Mouse (Mus musculus) heart, embryonic 11.5 days (tissue): ENCODE results near the gene Tmem245. TPM values are rescaled to one million over a fixed set of nuclear protein-coding genes. Genes with fewer than 3 reads are reported as not detected.

Experiments
- ATAC-seq: fragments of 200-750 bp; cut with Nextera tagmentation; replicated peaks from 2 replicates; pipeline ENCODE4 v1.8.0; 2017; ENCODE audit warnings: moderate library complexity; ENCODE audit not compliant: insufficient number of reproducible peaks, low FRiP score, low TSS enrichment
- H3K27ac ChIP-seq: fragments of 300-500 bp; sonication (generic); 2 replicates; pipeline ENCODE4 v1.5.1; 2014; ENCODE audit warnings: mild to moderate bottlenecking, low read depth, low read length
- H3K27me3 ChIP-seq: fragments of 300-500 bp; sonication (generic); 2 replicates; pipeline ENCODE4 v1.6.1; 2014; ENCODE audit warnings: mild to moderate bottlenecking, low read length, mixed read lengths; ENCODE audit not compliant: control insufficient read depth, insufficient read depth
- H3K36me3 ChIP-seq: fragments of 300-500 bp; sonication (generic); 2 replicates; pipeline ENCODE4 v1.6.1; 2014; ENCODE audit warnings: mild to moderate bottlenecking, low read length, moderate library complexity, mixed read lengths; ENCODE audit not compliant: control insufficient read depth, insufficient read depth
- H3K4me1 ChIP-seq: fragments of 300-500 bp; sonication (generic); 2 replicates; pipeline ENCODE4 v1.6.1; 2014; ENCODE audit warnings: low read length; ENCODE audit not compliant: control insufficient read depth, insufficient read depth
- H3K4me2 ChIP-seq: fragments of 300-500 bp; sonication (generic); 2 replicates; pipeline ENCODE4 v1.6.1; 2014; ENCODE audit warnings: mild to moderate bottlenecking, moderate library complexity
- H3K4me3 ChIP-seq: fragments of 300-500 bp; sonication (generic); 2 replicates; pipeline ENCODE4 v1.5.1; 2014; ENCODE audit warnings: low read depth, low read length
- H3K9ac ChIP-seq: fragments of 300-500 bp; sonication (generic); 2 replicates; pipeline ENCODE4 v1.6.1; 2014; ENCODE audit warnings: mild to moderate bottlenecking, low read depth, low read length, moderate library complexity
- H3K9me3 ChIP-seq: fragments of 300-500 bp; sonication (generic); replicated peaks from 2 replicates; pipeline ENCODE4 v1.6.1; 2016; ENCODE audit warnings: low read length; ENCODE audit not compliant: control insufficient read depth
- WGBS: fragments of 180-500 bp; shearing (Covaris S2); extraction: QIAGEN DNeasy Blood & Tissue Kit; methylation state at CpG from one replicate; pipeline ENCODE4 v1.1.7; 2014; ENCODE audit not compliant: insufficient replicate concordance; 5-methylcytosine and 5-hydroxymethylcytosine counted together
- polyA plus RNA-seq: library from polyadenylated mRNA; unstranded; fragments of >200 nt; fragmentation: Nextera tagmentation; extraction: Ambion mirVana; gene quantifications from 2 replicates; pipeline ENCODE4 v1.2.1, GENCODE M21; 2014

Tmem245 gene
- polyA plus RNA-seq, 1 experiment from 2014 or later, result 9.7 TPM

GRCm38 (mm10) chr4:56850724-56851123, 96.5 kb downstream of the Tmem245 start:
- Histone ChIP-seq H3K9me3 (no peaks in the 10 kb centered on the region), H3K27ac (peak overlapping the region; percentile 35; the same call in 1 of the 2 replicates), H3K4me2 (peak overlapping the region; percentile 25; the same call in 1 of the 2 replicates), H3K27me3 (no peaks in the 10 kb centered on the region), H3K36me3 (no peaks in the 10 kb centered on the region), H3K4me3 (no peak overlapping the region), H3K4me1 (peaks cover 5% of the 10 kb centered on the region; the same call in 1 of the 2 replicates), H3K9ac (no peak overlapping the region)
- 9% methylated on average over 6 of the region's 6 CpGs for WGBS
- peak; percentile 61; the same call in 1 of the 2 replicates for ATAC-seq

- H3K4me3 ChIP-seq, result no peak overlapping the region
- H3K4me2 ChIP-seq, result no peak overlapping the region
- peaks cover 4% of the 10 kb centered on the region; the same call in 1 of the 2 replicates for H3K36me3 ChIP-seq
- H3K9me3 ChIP-seq, result no peaks in the 10 kb centered on the region
- no peak for ATAC-seq
- H3K27ac ChIP-seq, result no peak overlapping the region
- H3K27me3 ChIP-seq, result no peaks in the 10 kb centered on the region
- peaks cover 5% of the 10 kb centered on the region; the same call in 1 of the 2 replicates for H3K4me1 ChIP-seq
- H3K9ac ChIP-seq, result no peak overlapping the region
- WGBS, result 87% methylated on average over 6 of the region's 6 CpGs
Measured at GRCm38 (mm10) chr4:56848044-56848443, 99.2 kb downstream of the Tmem245 start.

- Histone ChIP-seq H3K27ac (no peak overlapping the region), H3K9me3 (no peaks in the 10 kb centered on the region), H3K36me3 (peaks cover 4% of the 10 kb centered on the region; the same call in 1 of the 2 replicates), H3K4me1 (peaks cover 5% of the 10 kb centered on the region; the same call in 1 of the 2 replicates), H3K4me2 (no peak overlapping the region), H3K27me3 (no peaks in the 10 kb centered on the region), H3K4me3 (no peak overlapping the region), H3K9ac (no peak overlapping the region)
- no peak for ATAC-seq
- WGBS, result 93% methylated on average over 3 of the region's 3 CpGs
Measured at GRCm38 (mm10) chr4:56847400-56847799, 99.8 kb downstream of the Tmem245 start.

GRCm38 (mm10) chr4:56845896-56846533, 101.2 kb downstream of the Tmem245 start:
- no peak for ATAC-seq
- no peak overlapping the region for H3K9ac ChIP-seq
- peaks cover 4% of the 10 kb centered on the region; the same call in 1 of the 2 replicates for H3K36me3 ChIP-seq
- H3K4me2 ChIP-seq, result no peak overlapping the region
- no peaks in the 10 kb centered on the region for H3K27me3 ChIP-seq
- no peak overlapping the region for H3K27ac ChIP-seq
- peaks cover 3% of the 10 kb centered on the region; the same call in 1 of the 2 replicates for H3K4me1 ChIP-seq
- WGBS, result 52% methylated on average over 12 of the region's 12 CpGs
- H3K9me3 ChIP-seq, result no peaks in the 10 kb centered on the region
- H3K4me3 ChIP-seq, result no peak overlapping the region

DNA sequence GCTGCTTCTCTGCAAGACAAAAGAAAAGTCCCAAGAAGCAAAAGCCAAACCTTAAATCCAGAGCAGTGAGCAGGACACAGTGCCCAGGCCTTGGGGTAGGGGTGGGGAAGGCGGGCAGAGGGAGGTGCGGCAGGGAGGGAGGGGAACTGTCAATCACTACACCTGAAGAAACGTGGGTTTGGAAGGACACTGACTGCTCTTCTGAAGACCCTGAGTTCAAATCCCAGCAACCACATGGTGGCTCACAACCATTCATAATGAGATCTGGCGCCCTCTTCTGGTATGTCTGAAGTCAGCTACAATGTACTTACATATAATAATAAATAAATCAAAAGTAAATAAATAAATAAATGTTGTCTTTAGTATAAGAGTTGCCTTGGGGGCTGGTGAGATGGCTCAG, 102.3 kb downstream of the Tmem245 start:
- Histone ChIP-seq H3K27me3 (no peaks in the 10 kb centered on the region), H3K4me2 (no peak overlapping the region), H3K4me1 (peaks cover 3% of the 10 kb centered on the region; the same call in 1 of the 2 replicates), H3K36me3 (peaks cover 4% of the 10 kb centered on the region; the same call in 1 of the 2 replicates), H3K4me3 (no peak overlapping the region), H3K27ac (no peak overlapping the region), H3K9ac (no peak overlapping the region), H3K9me3 (no peaks in the 10 kb centered on the region)
- no peak for ATAC-seq
- 85% methylated on average over 4 of the region's 4 CpGs for WGBS

DNA sequence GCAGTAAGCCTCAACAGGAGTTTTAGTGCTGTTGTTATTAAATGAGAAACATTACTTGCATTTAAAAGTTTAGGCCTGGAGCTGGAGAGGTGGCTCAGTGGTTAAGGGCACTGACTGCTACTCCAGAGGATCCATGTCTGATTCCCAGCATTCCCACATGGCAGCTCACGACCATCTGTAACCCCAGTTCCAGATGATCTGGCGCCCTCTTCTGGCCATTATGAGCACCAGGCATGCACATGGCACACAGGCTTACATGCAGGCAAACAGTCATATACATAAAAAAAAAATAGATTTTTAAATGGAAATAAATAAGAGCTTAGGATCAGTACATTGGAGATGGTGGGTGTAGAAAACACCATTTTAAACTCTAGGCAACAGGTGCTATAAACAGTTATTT, 103.3 kb downstream of the Tmem245 start:
- 88% methylated on average over 2 of the region's 2 CpGs for WGBS
- no peak for ATAC-seq
- Histone ChIP-seq H3K4me3 (no peak overlapping the region), H3K27me3 (no peaks in the 10 kb centered on the region), H3K4me2 (no peak overlapping the region), H3K4me1 (peaks cover 3% of the 10 kb centered on the region; the same call in 1 of the 2 replicates), H3K9ac (no peak overlapping the region), H3K36me3 (peaks cover 4% of the 10 kb centered on the region; the same call in 1 of the 2 replicates), H3K27ac (no peak overlapping the region), H3K9me3 (no peaks in the 10 kb centered on the region)

- WGBS, result 75% methylated on average over 7 of the region's 7 CpGs
- no peak overlapping the region for H3K4me2 ChIP-seq
- peaks cover 4% of the 10 kb centered on the region; the same call in 1 of the 2 replicates for H3K36me3 ChIP-seq
- H3K27me3 ChIP-seq, result no peaks in the 10 kb centered on the region
- peak overlapping the region; percentile 24; the same call in 1 of the 2 replicates for H3K27ac ChIP-seq
- H3K4me1 ChIP-seq, result peaks cover 3% of the 10 kb centered on the region; the same call in 1 of the 2 replicates
- ATAC-seq, result no peak
- H3K9ac ChIP-seq, result no peak overlapping the region
- H3K4me3 ChIP-seq, result no peak overlapping the region
- H3K9me3 ChIP-seq, result no peaks in the 10 kb centered on the region
Measured at GRCm38 (mm10) chr4:56842501-56842900, 104.7 kb downstream of the Tmem245 start.

GRCm38 (mm10) chr4:56840297-56840696, 106.9 kb downstream of the Tmem245 start:
- Histone ChIP-seq H3K4me2 (no peak overlapping the region), H3K9me3 (no peaks in the 10 kb centered on the region), H3K36me3 (peaks cover 7% of the 10 kb centered on the region), H3K4me3 (no peak overlapping the region), H3K27me3 (no peaks in the 10 kb centered on the region), H3K4me1 (no peaks in the 10 kb centered on the region), H3K9ac (no peak overlapping the region), H3K27ac (no peak overlapping the region)
- ATAC-seq, result no peak
- 78% methylated on average over 3 of the region's 3 CpGs for WGBS

DNA sequence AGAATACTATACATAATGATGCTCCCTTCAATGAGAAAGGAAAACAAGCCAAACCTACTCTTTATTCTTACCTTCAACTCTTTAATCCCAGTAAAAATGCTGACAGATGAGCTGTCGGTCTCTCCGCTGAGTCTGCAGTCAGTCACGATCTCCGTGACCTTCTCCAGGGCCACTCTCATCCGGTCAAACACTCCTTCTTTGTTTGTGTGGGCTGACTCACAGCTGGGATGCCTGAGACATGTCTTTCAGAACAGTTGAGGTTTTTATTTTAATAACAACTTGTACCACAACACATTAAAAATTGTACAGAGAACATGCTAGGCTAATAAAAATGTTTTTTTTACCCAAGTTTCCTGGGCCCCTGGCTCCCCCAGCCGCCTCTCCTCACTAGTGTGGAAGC, 109.6 kb downstream of the Tmem245 start:
- Histone ChIP-seq H3K9ac (no peak overlapping the region), H3K27ac (no peak overlapping the region), H3K4me1 (no peaks in the 10 kb centered on the region), H3K9me3 (no peaks in the 10 kb centered on the region), H3K4me2 (no peak overlapping the region), H3K36me3 (peaks cover 3% of the 10 kb centered on the region; the same call in 1 of the 2 replicates), H3K4me3 (no peak overlapping the region), H3K27me3 (no peaks in the 10 kb centered on the region)
- no peak for ATAC-seq
- WGBS, result 63% methylated on average over 6 of the region's 6 CpGs
